Mouse (Mus musculus): Measurements from ENCODE around the gene Mapk7. TPM values are rescaled to one million over a fixed set of nuclear protein-coding genes. Genes with fewer than 3 reads are reported as not detected.

Gene Mapk7
- polyA plus RNA-seq, 1 experiment from 2014 or later, result 100 TPM

GRCm38 (mm10) chr11:61447296-61447695, 46.9 kb downstream of the Mapk7 start:
- H3K9me3 ChIP-seq, result 0 out of 2 replicates have a peak, but pooled peaks cover 3% of the 10 kb centered on the region
- H3K4me3 ChIP-seq, result no peak overlapping the region
- no peak overlapping the region for H3K4me2 ChIP-seq (replicated peaks)
- no peaks in the 10 kb centered on the region for H3K36me3 ChIP-seq
- WGBS, result 79% methylated on average over 8 of the region's 8 CpGs
- no peak overlapping the region for H3K9ac ChIP-seq (replicated peaks)
- peaks cover 12% of the 10 kb centered on the region; the same call in 1 of the 2 replicates for H3K4me1 ChIP-seq
- H3K27ac ChIP-seq (replicated peaks), result no peak overlapping the region
- no peak for ATAC-seq (ENCODE audit: low FRiP score, low read depth)
- no peaks in the 10 kb centered on the region; the same call in 1 of the 2 replicates for H3K27me3 ChIP-seq

DNA sequence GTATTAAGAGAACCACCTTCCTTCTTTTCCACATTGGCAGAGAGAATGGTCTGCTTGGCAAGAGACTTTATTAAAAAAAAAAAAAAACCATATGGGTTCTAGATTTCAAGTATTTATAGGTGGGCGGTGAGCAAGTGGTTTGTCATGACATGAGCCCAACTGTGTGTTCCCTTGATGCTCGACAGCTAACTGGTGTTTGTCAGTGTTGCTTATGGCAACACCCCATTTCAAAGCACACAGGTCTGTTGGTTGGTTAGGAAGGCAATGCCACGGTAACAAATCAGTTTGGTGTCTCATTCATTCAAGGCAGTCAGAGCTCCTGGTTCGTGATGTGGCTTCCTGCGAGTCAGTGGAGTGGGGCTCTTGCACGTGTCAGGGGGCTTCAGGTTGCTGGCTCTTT, 50.4 kb downstream of the Mapk7 start:
- no peak for ATAC-seq (ENCODE audit: low FRiP score, low read depth)
- Histone ChIP-seq H3K9me3 (0 out of 2 replicates have a peak, but pooled peaks cover 3% of the 10 kb centered on the region), H3K9ac (replicated peaks) (no peak overlapping the region), H3K4me3 (no peak overlapping the region), H3K27ac (replicated peaks) (no peak overlapping the region), H3K27me3 (no peaks in the 10 kb centered on the region; the same call in 1 of the 2 replicates), H3K4me1 (peaks cover 8% of the 10 kb centered on the region; the same call in 1 of the 2 replicates), H3K4me2 (replicated peaks) (no peak overlapping the region), H3K36me3 (no peaks in the 10 kb centered on the region)
- 88% methylated on average over 6 of the region's 6 CpGs for whole genome bisulfite sequencing

DNA sequence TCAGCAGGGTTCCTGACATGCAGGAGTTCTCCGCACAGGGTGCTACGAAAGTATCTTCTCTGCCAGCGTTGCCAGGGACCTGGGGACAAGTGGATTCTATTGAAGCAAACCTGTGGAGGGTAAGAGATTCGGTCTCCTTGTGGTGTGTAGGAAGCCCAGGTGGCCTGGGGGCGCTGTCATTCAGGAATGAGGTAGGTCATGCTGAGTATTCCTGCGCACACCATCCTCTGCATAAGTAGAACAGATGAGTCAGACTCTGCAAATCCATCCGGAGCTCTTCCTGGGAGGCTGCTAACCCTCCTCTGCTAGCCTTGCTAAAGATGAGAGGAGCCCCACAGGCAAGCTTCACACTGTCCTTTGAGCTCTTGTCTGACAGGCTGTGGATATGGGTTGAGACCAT, 52.5 kb downstream of the Mapk7 start:
- H3K4me1 ChIP-seq, result no peaks in the 10 kb centered on the region
- 0 out of 2 replicates have a peak, but pooled peaks cover 3% of the 10 kb centered on the region for H3K9me3 ChIP-seq
- H3K27me3 ChIP-seq, result no peaks in the 10 kb centered on the region; the same call in 1 of the 2 replicates
- H3K4me3 ChIP-seq, result no peak overlapping the region
- no peak overlapping the region for H3K4me2 ChIP-seq (replicated peaks)
- ATAC-seq (ENCODE audit: low FRiP score, low read depth), result no peak
- no peaks in the 10 kb centered on the region for H3K36me3 ChIP-seq
- H3K9ac ChIP-seq (replicated peaks), result no peak overlapping the region
- no peak overlapping the region for H3K27ac ChIP-seq (replicated peaks)
- WGBS, result 76% methylated on average over 7 of the region's 7 CpGs

GRCm38 (mm10) chr11:61440416-61440815, 53.8 kb downstream of the Mapk7 start:
- no peak for ATAC-seq (ENCODE audit: low FRiP score, low read depth)
- WGBS, result 93% methylated on average over 4 of the region's 4 CpGs
- Histone ChIP-seq H3K4me1 (no peaks in the 10 kb centered on the region), H3K9ac (replicated peaks) (no peak overlapping the region), H3K9me3 (0 out of 2 replicates have a peak, but pooled peaks cover 3% of the 10 kb centered on the region), H3K36me3 (no peaks in the 10 kb centered on the region), H3K4me3 (no peak overlapping the region), H3K27me3 (no peaks in the 10 kb centered on the region; the same call in 1 of the 2 replicates), H3K4me2 (replicated peaks) (no peak overlapping the region), H3K27ac (replicated peaks) (no peak overlapping the region)

DNA sequence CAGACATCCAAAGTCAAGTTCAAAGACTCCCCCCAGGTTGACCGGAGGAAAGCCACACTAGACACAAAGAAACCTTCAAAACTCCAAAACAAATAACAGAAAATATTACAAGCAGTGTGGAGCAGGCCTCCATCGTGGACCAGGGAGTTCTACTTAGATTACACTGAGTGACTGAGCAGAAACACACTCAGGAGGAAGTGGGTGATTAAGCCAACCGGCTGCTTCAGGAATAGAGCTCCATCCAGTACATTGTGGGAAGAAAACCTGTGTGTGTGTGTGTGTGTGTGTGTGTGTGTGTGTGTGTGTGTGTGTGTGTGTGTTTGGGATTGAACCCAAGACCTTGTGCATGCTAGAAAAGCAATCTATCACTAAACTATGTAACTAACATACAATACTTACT, 55.0 kb downstream of the Mapk7 start:
- Histone ChIP-seq H3K27me3 (no peaks in the 10 kb centered on the region; the same call in 1 of the 2 replicates), H3K36me3 (no peaks in the 10 kb centered on the region), H3K9me3 (0 out of 2 replicates have a peak, but pooled peaks cover 3% of the 10 kb centered on the region), H3K4me1 (peaks cover 3% of the 10 kb centered on the region; the same call in 1 of the 2 replicates), H3K27ac (replicated peaks) (no peak overlapping the region), H3K4me3 (no peak overlapping the region), H3K9ac (replicated peaks) (no peak overlapping the region), H3K4me2 (replicated peaks) (no peak overlapping the region)
- 79% methylated on average over 3 of the region's 3 CpGs for WGBS
- no peak for ATAC-seq (ENCODE audit: low FRiP score, low read depth)

Other genes starting within 250 kb of the Mapk7 start
- gene Aldh3a2, start 226.9 kb downstream of the Mapk7 start, polyA plus RNA-seq (2016; fragmentation: Nextera tagmentation; extraction: Ambion mirVana), result 25.3 and 28.5 TPM in 2 replicates
- gene Slc47a2, start 151.5 kb downstream of the Mapk7 start, polyA plus RNA-seq (2016; fragmentation: Nextera tagmentation; extraction: Ambion mirVana), result not detected in 2 replicates
- gene Slc47a1, start 116.1 kb downstream of the Mapk7 start, polyA plus RNA-seq (2016; fragmentation: Nextera tagmentation; extraction: Ambion mirVana), result not detected in 2 replicates
- 4.8 and 6.6 TPM in 2 replicates for gene Rnf112, start 40.3 kb downstream of the Mapk7 start, polyA plus RNA-seq (2016; fragmentation: Nextera tagmentation; extraction: Ambion mirVana)
- gene Mfap4, start 9.0 kb downstream of the Mapk7 start, polyA plus RNA-seq (2016; fragmentation: Nextera tagmentation; extraction: Ambion mirVana), result 61.5 and 83.2 TPM in 2 replicates
- 33.2 and 37.8 TPM in 2 replicates for gene B9d1, start 10.7 kb upstream of the Mapk7 start, polyA plus RNA-seq (2016; fragmentation: Nextera tagmentation; extraction: Ambion mirVana)
- 34.3 and 39.0 TPM in 2 replicates for gene Epn2, start 85.3 kb upstream of the Mapk7 start, polyA plus RNA-seq (2016; fragmentation: Nextera tagmentation; extraction: Ambion mirVana)
- 7.8 and 8.4 TPM in 2 replicates for gene Grap, start 158.9 kb upstream of the Mapk7 start, polyA plus RNA-seq (2016; fragmentation: Nextera tagmentation; extraction: Ambion mirVana)
- gene Fam83g, start 189.7 kb upstream of the Mapk7 start, polyA plus RNA-seq (2016; fragmentation: Nextera tagmentation; extraction: Ambion mirVana), result 0.50 and 0.59 TPM in 2 replicates
- gene Slc5a10, start 226.4 kb upstream of the Mapk7 start, polyA plus RNA-seq (2016; fragmentation: Nextera tagmentation; extraction: Ambion mirVana), result not detected in 2 replicates